Mouse (Mus musculus): ENCODE measurements around the gene Hap1.
A peak's percentile ranks its signal among the peaks of the same experiment; 100 is the strongest.
"Not testable (repeated sequence)": the region's sequence is repeated elsewhere in the genome, so short reads cannot be mapped to it uniquely, and the experiment has no call there.

Hap1 gene

GRCm38 (mm10) chr11:100389931-100390445 lies 34.1 kb upstream of the Hap1 start:
- DNase-seq (ENCODE audit: low spot score in 2 of 2): no peak

DNA sequence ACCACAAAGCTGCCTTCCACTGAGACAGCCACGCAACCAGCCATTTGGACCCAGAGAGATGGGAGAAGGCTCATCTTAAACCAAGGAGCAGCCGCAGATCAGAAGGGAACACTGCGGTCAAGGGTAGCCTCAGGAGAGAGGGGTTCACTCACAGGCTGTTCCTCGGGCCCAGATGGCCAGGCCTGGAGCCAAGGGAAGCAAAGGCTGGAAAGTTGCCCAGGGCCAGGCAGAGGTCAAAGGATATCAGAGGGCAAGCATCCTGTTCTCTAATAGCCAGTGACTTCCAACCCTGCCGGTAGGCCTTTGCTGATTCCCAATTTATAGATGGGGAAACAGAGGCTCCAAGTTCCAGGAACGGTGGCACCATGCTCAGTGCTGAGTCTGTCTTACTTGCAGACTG lies 32.7 kb upstream of the Hap1 start:
- DNase-seq (ENCODE audit: low spot score in 2 of 2): no peak

DNA sequence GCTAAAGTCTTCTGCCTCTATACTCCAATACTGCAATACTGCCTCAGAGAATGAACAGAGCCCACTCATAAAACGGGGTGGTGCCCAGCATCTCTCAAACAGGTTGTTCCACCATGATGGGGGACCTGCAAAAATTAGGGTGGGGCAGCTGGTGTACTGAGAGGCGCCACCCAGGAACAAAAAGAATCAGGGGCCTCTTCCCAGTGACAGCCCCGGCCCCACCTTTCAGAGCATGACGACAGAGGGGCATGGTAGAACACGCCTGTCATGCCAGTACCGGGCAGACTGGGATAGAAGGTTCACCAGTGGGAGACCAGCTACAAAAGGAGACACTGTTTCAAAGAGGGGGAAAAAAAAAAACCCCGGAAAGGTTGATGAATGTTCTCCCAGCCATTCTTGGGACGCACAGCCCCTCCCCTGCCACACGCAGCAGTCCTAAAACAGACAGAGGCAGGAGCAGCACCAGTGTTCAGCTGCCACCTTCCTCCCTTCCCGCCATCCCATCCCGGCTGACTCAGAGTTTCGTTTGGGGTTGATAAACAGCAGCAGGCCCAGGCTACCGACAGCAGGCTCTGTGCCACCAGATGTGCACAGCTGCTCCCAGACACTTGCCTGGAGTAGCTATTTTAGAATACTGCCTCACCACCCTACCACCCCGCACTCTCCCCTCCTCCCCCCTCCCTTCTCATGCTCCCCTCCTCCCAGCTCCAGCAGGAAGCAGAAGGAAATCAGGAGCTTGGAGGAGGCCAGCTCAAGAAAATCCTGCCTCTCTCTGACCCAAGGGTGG lies 31.9 kb upstream of the Hap1 start:
- DNase-seq (ENCODE audit: low spot score in 2 of 2): no peak

GRCm38 (mm10) chr11:100387111-100387510 lies 31.2 kb upstream of the Hap1 start:
- no peak for DNase-seq (ENCODE audit: low spot score in 2 of 2)

GRCm38 (mm10) chr11:100386586-100386985 lies 30.7 kb upstream of the Hap1 start:
- DNase-seq (ENCODE audit: low spot score in 2 of 2): peak; percentile 32 to 35

DNA sequence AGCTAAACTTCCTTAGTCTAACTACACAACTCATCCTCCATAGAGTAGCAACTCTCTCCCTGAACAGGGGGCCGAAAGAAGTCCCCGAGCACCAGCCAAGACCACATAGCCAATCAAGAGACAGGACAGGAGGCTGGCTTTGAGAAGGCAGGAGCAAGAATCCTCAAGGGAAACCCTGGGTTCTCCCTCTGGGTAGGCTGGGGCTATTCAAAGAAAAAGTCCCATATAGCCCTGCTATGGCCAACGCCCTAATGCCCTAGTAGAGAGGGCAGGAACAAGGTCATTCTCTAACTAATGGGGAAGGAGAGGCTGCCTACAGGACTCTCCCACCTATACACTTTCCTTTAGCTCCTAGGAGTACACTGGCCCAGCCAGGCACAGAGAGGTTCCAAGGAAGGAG lies 29.1 kb upstream of the Hap1 start:
- DNase-seq (ENCODE audit: low spot score in 2 of 2): no peak

GRCm38 (mm10) chr11:100382682-100383081 lies 26.8 kb upstream of the Hap1 start:
- no peak for DNase-seq (ENCODE audit: low spot score in 2 of 2)

GRCm38 (mm10) chr11:100379311-100379710 lies 23.4 kb upstream of the Hap1 start:
- no peak for DNase-seq (ENCODE audit: low spot score in 2 of 2)

GRCm38 (mm10) chr11:100378446-100378845 lies 22.5 kb upstream of the Hap1 start:
- DNase-seq (ENCODE audit: low spot score in 2 of 2): no peak

DNA sequence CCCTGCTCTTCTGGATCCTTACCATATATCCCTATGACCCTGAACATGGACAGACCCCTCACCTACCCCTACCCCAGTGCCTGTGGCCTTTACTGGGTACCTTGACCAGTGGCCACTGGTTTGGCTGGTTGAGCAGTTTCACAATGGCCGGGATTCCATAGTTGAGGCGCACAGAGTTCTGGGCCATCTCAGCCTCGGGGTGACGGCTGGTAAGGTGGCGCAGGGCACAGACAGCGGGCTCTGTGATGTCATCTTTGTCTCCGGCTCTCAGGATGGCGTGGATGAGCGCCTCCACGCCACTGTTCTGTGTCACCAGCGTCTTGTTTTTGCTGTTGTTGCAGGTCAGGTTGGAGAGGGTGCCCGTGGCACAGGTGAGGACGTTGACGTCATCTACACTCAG lies 22.1 kb upstream of the Hap1 start:
- DNase-seq (ENCODE audit: low spot score in 2 of 2): no peak

DNA sequence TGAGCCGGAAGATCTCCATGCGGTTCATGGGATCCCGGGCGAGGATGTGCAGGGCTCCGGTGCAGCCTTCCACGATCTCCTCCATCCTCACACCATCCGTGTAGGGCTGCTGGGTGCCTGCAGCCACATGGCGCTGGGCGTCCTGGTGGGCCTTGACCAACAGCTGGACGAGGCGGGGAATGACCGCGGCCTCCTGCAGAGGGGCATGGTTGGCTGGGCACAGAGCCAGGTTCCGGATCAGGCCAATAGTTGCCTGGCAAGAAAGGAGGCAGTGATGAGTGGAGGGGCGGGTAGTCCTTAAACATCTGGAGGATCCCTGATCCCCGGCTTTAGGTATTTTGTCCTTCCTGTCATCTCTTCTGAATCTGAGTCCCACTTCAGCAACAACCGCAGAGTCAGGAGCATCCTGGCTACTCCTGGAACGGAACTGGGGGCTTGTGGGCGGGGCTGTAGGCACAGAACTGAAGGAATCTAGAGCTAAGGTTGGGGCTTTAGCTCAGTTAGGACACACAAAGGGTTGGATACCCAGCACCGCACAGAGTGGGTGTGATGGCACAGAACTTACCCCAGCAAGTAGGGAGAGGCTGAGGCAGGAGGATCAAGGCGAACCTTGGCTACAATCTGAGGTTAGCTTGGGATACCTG lies 20.9 kb upstream of the Hap1 start:
- DNase-seq (ENCODE audit: low spot score in 2 of 2): no peak

DNA sequence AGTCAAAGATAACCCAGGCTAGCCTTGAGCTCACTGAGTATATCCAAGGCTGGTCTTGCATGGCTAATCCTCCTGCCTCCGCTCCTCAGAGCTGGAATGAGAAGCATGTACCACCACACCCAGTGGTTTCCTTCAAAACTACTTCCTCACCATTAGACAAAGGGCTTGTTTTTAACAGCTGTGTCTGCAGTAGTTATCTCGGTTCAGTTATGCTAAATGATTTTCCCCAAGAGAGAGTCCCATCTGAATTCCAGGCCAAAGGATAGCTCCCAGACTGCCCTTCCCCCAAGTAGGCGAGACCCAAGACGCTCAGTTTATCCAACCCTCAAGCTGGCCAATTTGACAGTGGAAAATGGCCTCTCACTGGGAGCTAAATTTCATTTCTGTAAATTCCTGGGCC lies 20.1 kb upstream of the Hap1 start:
- DNase-seq (ENCODE audit: low spot score in 2 of 2): no peak

DNA sequence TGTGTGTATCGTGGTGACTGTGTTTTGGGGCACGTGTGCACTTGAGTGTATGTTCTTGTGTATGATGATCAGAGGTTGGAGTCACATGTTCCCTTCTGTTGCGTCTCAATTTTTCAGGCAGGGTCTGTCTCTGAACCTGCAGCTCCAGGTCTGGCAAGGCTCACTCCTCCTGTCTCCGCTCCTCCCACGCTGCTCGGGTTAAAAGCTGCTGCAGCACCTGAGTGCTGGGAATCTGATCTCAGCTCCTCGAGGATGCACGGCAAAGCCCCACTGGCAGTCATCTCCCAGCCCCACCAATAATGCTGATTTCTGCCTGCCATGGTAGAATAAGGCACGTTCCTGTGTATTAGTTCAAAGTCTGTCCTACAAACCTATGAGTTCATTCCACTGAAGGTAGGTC lies 19.2 kb upstream of the Hap1 start:
- no peak for DNase-seq (ENCODE audit: low spot score in 2 of 2)

DNA sequence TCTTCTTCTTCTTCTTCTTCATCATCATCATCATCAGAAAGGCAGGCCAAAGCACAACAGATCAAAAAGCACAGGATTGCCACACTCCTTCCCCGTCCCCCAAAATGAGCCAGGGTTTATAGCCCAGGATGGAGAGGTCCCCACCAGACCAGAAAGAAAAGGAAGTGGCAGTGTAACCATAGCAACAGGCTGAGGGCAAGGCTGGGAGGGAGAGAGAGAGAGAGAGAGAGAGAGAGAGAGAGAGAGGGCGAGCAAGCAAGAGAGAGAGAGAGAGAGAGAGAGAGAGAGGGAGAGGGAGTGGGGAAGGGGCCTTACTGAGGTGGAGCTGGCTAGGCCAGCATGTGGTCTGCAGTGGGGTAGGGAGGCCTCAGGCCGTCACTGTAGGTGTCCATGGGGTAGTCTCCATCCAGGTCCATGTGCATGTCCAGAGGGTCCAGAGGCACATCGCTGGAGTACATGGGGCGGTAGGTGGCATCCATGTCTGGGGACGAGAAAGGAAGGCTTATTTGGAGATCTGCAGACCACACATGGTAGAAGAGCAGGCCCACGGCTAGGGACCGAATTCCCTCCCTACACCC lies 16.1 kb upstream of the Hap1 start:
- no peak for DNase-seq (ENCODE audit: low spot score in 2 of 2)

DNA sequence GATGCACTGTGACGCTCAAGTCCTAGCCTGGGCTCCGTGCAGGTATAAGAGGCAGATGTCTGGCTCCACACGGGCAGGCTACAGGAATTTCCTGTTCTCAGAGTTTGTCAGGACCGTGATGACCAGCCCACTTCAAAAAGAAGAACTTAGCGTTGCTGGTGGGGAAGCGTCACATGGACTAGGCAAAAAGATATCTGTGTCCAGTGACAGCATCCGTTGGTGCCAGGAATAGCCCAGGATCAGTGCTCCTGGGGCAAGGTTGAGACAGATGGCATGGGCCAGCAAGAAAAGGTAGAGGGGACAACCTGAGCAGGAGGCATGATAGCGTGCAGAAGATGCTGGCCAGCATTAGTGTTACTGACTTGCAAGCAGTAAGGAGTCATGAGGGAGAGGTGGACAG lies 13.9 kb upstream of the Hap1 start:
- no peak for DNase-seq (ENCODE audit: low spot score in 2 of 2)

- DNase-seq (ENCODE audit: low spot score in 2 of 2): no peak
Observed at GRCm38 (mm10) chr11:100369145-100369544, 13.2 kb upstream of the Hap1 start.

DNA sequence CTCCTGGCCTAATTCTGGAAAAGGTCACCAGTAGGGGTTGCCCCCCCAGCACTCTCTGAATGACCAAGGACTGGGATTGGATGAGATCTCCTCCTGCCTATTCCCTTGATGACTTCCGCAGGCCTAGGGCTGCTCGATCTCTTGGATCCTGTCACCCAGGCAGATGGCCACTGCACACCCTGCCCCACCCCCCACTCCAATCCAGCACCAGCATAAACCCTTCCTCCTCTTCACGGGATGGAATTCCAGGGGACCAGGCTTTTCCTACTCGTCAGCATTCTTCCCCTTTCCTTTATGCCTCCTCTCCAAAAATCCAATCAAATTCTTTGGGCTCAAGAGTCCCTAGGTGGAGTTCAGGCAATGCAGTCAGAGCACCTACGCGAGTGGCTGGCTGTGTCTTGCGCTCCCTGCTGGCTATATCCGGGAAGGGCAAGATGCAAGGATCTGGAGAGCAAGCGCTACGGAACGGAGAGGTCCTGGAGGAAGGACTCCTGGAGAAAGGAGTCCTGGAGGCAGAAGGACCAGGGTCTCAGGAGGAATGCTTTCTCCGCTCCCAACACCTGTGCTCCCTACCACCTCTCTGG lies 7.1 kb upstream of the Hap1 start:
- peak; percentile 23 to 41 for DNase-seq (ENCODE audit: low spot score in 2 of 2)

GRCm38 (mm10) chr11:100362209-100362978 lies 6.5 kb upstream of the Hap1 start:
- DNase-seq (ENCODE audit: low spot score in 2 of 2): peak; percentile 57 to 62

DNA sequence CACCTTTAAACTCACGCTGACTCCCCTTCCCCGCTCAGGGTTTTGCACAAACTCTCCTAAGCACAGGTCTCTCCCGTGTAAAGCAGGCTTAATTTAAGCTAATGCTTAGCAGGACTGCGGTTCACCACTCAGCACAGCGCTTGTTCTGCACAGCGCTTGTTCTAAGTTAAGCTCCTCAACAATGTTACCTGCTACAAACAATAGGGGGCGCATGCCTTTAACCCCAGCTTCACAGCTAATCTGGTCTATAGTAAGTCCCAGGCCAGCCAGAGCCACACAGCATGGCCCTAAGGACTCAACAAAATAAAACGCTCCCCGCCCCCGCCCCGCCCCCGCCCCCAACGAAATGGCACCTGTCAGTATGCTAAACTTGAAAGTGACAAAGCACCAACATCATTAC lies 5.1 kb upstream of the Hap1 start:
- not testable (repeated sequence) for DNase-seq (ENCODE audit: low spot score in 2 of 2)

- no peak for DNase-seq (ENCODE audit: low spot score in 2 of 2)
Observed at GRCm38 (mm10) chr11:100360175-100360574, 4.2 kb upstream of the Hap1 start.

- DNase-seq (ENCODE audit: low spot score in 2 of 2): no peak
Observed at GRCm38 (mm10) chr11:100357408-100357807, 1.5 kb upstream of the Hap1 start.

DNA sequence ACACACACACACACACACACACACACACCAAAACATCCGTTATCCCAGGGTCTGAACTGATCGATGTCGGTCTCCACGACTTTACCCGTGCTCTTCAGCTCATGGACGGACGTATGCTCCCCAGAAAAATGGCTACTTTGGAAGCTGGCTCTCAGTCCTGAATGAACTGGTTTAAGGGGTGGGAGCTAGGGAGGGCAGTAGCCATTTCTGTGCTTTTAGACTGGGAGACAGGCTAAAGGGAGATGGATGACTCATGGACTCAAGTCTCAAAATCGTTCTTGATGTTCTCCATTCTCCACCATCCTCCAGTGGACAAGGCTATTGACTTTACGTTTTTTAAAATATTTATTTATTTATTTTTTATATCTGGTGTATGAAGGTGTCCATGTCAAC lies 887 bp upstream of the Hap1 start:
- no peak for DNase-seq (ENCODE audit: low spot score in 2 of 2)
